Mouse (Mus musculus) limb, embryonic 14.5 days (tissue): ENCODE results near the gene Cyct. TPM values are rescaled to one million over a fixed set of nuclear protein-coding genes. Genes with fewer than 3 reads are reported as not detected.

ENCODE experiments used
- ATAC-seq: fragments of 200-750 bp; cut with Nextera tagmentation; 2 replicates; pipeline ENCODE4 v1.8.0; 2017; ENCODE audit warnings: low read depth, moderate number of reproducible peaks, moderate TSS enrichment; ENCODE audit not compliant: low FRiP score
- DNase-seq: peaks from one replicate; pipeline ENCODE4 v3.0.0-alpha.2; 2015; ENCODE audit warnings: low spot score
- H3K27ac ChIP-seq: fragments of 300-500 bp; sonication (generic); replicated peaks from 2 replicates; pipeline ENCODE4 v1.5.1; 2014; ENCODE audit warnings: low read depth, mild to moderate bottlenecking, low read length, moderate library complexity, mixed read lengths
- H3K27me3 ChIP-seq: fragments of 300-500 bp; sonication (generic); 2 replicates; pipeline ENCODE4 v1.6.1; 2014; ENCODE audit warnings: low read length, mixed read lengths; ENCODE audit not compliant: control insufficient read depth, insufficient read depth
- H3K36me3 ChIP-seq: fragments of 300-500 bp; sonication (generic); 2 replicates; pipeline ENCODE4 v1.6.1; 2014; ENCODE audit warnings: mild to moderate bottlenecking, low read length, moderate library complexity, mixed read lengths; ENCODE audit not compliant: control insufficient read depth, insufficient read depth
- H3K4me1 ChIP-seq: fragments of 300-500 bp; sonication (generic); 2 replicates; pipeline ENCODE4 v1.6.1; 2014; ENCODE audit warnings: antibody characterized with exemption, low read length, mixed read lengths; ENCODE audit not compliant: control insufficient read depth, insufficient read depth
- H3K4me2 ChIP-seq: fragments of 300-500 bp; sonication (generic); replicated peaks from 2 replicates; pipeline ENCODE4 v1.6.1; 2014; ENCODE audit warnings: low read depth, mild to moderate bottlenecking, low read length, moderate library complexity; ENCODE audit not compliant: severe bottlenecking
- H3K4me3 ChIP-seq: fragments of 300-500 bp; sonication (generic); replicated peaks from 2 replicates; pipeline ENCODE4 v1.5.1; 2014; ENCODE audit warnings: low read length
- H3K9ac ChIP-seq: fragments of 300-500 bp; sonication (generic); 2 replicates; pipeline ENCODE4 v1.6.1; 2014; ENCODE audit warnings: mild to moderate bottlenecking, low read depth, low read length, moderate library complexity; ENCODE audit not compliant: severe bottlenecking
- H3K9me3 ChIP-seq: fragments of 300-500 bp; sonication (generic); 2 replicates; pipeline ENCODE4 v1.6.1; 2016; ENCODE audit warnings: low read length; ENCODE audit not compliant: control insufficient read depth
- POLR2A ChIP-seq: fragments of 200-500 bp; IDR thresholded peaks from 2 replicates; pipeline ENCODE4 v1.8.0; 2012; ENCODE audit warnings: inconsistent platforms, mild to moderate bottlenecking, moderate library complexity, borderline replicate concordance; ENCODE audit not compliant: insufficient read depth, insufficient read length; ENCODE audit errors: extremely low read depth
- WGBS: fragments of 180-500 bp; shearing (Covaris S2); extraction: QIAGEN DNeasy Blood & Tissue Kit; methylation state at CpG from one replicate; pipeline ENCODE4 v1.1.7; 2014; 5-methylcytosine and 5-hydroxymethylcytosine counted together
- polyA plus RNA-seq, 2 experiments: library from polyadenylated mRNA; depleted of rRNA in 1 of 2; stranded (reverse) in 1 of 2; unstranded in 1 of 2; fragments of >200 nt; fragmentation: Nextera tagmentation in 1 of 2; extraction: Ambion mirVana in 1 of 2; gene quantifications; 2 replicates each; pipeline versions ENCODE4 v1.2.1 to v1.2.3; 2012 to 2014

Gene Cyct
- polyA plus RNA-seq, 2 experiments: 0.14 to 0.30 TPM

DNA sequence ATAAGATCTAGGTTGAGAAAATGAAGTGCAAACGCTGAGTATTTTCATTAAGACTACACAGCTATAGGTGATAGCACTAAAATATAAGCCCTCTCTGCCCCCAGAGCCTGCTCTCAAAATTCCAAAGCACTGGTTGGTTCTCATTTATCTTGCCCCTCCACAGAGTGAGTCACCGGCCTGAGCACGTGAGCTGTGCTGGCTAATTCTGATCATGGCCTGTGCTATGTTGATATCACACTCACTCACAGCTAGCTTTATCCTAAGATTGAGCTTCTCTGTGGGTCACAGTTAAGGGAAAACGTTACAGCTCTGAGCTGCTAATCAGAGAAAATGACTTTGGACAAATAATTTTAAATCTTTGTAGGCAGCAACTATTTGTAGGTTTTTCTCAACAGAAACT, 12.0 kb upstream of the Cyct start:
- H3K27me3 ChIP-seq: no peaks in the 10 kb centered on the region
- DNase-seq (no peak), ATAC-seq (no peak)
- no peak for TF ChIP-seq POLR2A
- no peak overlapping the region for H3K4me2 ChIP-seq
- H3K27ac ChIP-seq: no peak overlapping the region
- peaks cover 5% of the 10 kb centered on the region for H3K4me1 ChIP-seq
- 88% methylated on average over 4 of the region's 4 CpGs for WGBS
- H3K4me3 ChIP-seq: no peak overlapping the region
- no peaks in the 10 kb centered on the region for H3K9me3 ChIP-seq
- H3K36me3 ChIP-seq: peaks cover 44% of the 10 kb centered on the region
- H3K9ac ChIP-seq: no peak overlapping the region

DNA sequence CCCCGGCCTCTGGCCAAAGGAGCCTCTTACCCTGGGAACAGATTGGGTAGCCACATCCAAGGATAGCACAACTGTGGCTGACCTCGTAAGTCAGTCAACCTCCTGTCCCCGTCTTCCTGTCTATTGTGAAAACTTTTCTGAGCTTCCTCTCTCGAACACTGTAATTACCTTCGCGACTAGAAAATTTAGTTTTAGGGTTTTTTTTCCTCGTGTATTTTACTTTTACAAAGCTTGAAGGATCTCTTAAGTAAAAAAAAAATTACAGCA, 10.3 kb upstream of the Cyct start:
- no peak for TF ChIP-seq POLR2A
- Histone ChIP-seq H3K9ac (peak overlapping the region; percentile 87), H3K9me3 (no peaks in the 10 kb centered on the region), H3K27me3 (no peaks in the 10 kb centered on the region), H3K36me3 (peaks cover 31% of the 10 kb centered on the region), H3K4me3 (peak overlapping the region; percentile 97), H3K27ac (no peak overlapping the region), H3K4me2 (peak overlapping the region; percentile 84), H3K4me1 (peaks cover 5% of the 10 kb centered on the region)
- ATAC-seq: no peak; the same call in 1 of the 2 replicates
- DNase-seq: no peak
- WGBS: 2% methylated on average over 7 of the region's 7 CpGs

GRCm38 (mm10) chr2:76369821-76370655, 9.8 kb upstream of the Cyct start, which contains the start of gene Rbm45:
Gene Rbm45, plus strand, starts transcription at chr2:76369984.
- Histone ChIP-seq H3K9ac (peak within 1 kb of the TSS; percentile 87), H3K4me2 (peak within 1 kb of the TSS; percentile 84), H3K27me3 (no peaks in the 10 kb centered on the region), H3K4me1 (peaks cover 5% of the 10 kb centered on the region), H3K4me3 (peak within 1 kb of the TSS; percentile 97), H3K36me3 (peaks cover 26% of the 10 kb centered on the region), H3K9me3 (no peaks in the 10 kb centered on the region), H3K27ac (0 out of 2 replicates have a peak within 1 kb of the TSS, but pooled peaks have one; percentile 38)
- TF ChIP-seq POLR2A: 0 out of 2 replicates have a peak, but pooled peaks have one; percentile 60
- WGBS: under 1% methylated on average over 61 of the region's 61 CpGs
- ATAC-seq (peak; percentile 90), DNase-seq (peak; percentile 86)

DNA sequence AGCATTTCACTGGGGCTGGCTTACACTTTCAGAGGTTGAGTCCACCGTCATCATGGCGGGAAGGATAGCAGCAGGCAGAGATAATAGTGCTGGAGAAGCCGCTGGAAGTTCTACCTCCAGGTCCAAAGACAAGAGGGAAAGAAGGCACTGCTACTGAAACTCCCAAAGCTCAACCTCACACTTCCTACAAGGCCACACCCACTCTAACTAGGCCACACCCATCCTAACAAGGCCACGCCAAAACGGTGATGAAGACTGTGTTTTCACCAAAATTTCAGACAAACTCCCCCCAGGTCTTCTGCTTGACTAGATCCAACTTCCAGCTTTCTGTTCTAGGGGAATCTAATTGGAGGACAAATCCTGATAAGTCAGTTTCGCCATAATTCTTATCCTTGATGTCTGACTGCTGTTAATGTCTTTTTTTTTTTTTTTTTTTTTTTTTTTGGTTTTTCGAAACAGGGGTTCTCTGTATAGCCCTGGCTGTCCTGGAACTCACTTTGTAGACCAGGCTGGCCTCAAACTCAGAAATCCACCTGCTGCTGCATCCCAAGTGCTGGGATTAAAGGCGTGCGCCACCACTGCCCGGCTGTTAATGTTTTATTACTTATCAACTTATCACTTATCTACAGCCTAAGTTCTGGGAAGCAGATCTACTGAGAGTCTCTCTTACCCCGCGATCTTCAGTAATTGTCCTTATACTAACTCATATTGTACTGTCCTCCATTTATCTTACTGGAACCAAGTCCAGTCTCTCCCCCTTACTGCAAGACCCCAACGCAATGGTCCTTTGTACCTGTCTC, 8.8 kb upstream of the Cyct start:
- TF ChIP-seq POLR2A: no peak
- Histone ChIP-seq H3K4me2 (no peak overlapping the region), H3K27me3 (no peaks in the 10 kb centered on the region), H3K4me1 (peaks cover 5% of the 10 kb centered on the region), H3K4me3 (no peak overlapping the region; the same call in 1 of the 2 replicates), H3K27ac (no peak overlapping the region), H3K36me3 (peaks cover 17% of the 10 kb centered on the region), H3K9ac (no peak overlapping the region), H3K9me3 (no peaks in the 10 kb centered on the region)
- no peak for ATAC-seq
- WGBS: 73% methylated on average over 12 of the region's 13 CpGs
- DNase-seq: no peak

DNA sequence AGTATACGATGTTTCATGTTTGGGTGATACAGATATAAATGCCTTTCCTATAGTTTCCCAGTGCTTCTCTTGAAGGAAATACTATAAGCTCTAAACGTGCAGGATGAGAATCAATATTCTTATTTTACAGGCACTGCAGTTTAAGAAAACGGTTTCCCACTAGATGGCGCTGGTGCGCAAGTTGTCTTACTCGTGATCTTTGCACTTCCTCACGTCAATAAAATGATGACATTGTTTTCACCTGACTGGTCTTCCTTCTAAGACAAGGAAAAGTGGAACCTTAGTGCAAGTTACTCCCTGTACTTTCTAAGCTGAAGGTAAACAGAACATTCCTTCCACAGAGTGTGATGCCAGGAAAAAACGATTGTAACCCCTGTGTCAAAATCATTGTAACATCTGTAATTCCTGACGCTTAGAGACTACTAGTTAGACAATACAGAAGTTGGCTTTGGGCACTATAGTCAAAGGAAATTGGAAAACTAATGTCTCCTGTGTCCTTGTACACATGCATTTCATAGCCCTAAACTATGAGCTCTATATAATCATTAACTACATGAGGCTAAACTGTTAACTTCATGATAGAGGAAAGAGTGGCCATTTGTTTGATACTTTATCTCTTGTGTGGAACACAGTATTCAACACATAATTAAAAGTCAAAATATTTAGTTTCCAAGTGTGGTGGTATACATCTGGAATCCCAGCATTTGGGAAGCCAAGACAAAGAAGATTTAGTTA, 7.1 kb upstream of the Cyct start:
- H3K4me2 ChIP-seq: no peak overlapping the region
- 18% methylated on average over 9 of the region's 9 CpGs for WGBS
- no peaks in the 10 kb centered on the region for H3K9me3 ChIP-seq
- TF ChIP-seq POLR2A: no peak
- no peak overlapping the region for H3K4me3 ChIP-seq
- H3K4me1 ChIP-seq: peaks cover 5% of the 10 kb centered on the region
- H3K27me3 ChIP-seq: no peaks in the 10 kb centered on the region
- ATAC-seq: 0 out of 2 replicates have a peak, but pooled peaks have one; percentile 9
- H3K36me3 ChIP-seq: peaks cover 2% of the 10 kb centered on the region
- DNase-seq: peak; percentile 92
- H3K27ac ChIP-seq: no peak overlapping the region
- no peak overlapping the region for H3K9ac ChIP-seq
